Mouse (Mus musculus): ENCODE results near the gene 4930455H04Rik.

- no peak for TF ChIP-seq CTCF (IDR thresholded peaks at IDR 0.05; ENCODE audit: borderline replicate concordance, extremely low read depth, insufficient read depth, insufficient read length)
- TF ChIP-seq POLR2A (IDR thresholded peaks at IDR 0.05; ENCODE audit: borderline replicate concordance, extremely low read depth, insufficient read depth, insufficient read length, poor library complexity, severe bottlenecking): no peak
Observed at GRCm38 (mm10) chr3:116950665-116951115, 17.4 kb upstream of the 4930455H04Rik start.

Data from brain, embryonic 14.5 days (tissue).